Mouse (Mus musculus) ES-E14 (cell line): Measurements from ENCODE around the gene Rnf130. TPM values are rescaled to one million over a fixed set of nuclear protein-coding genes. Genes with fewer than 3 reads are reported as not detected.

ENCODE experiments used
- DNase-seq: peaks from one replicate; pipeline ENCODE4 v3.0.0-alpha.2; 2013; ENCODE audit warnings: low read depth, low spot score
- H3K27ac ChIP-seq: 2 replicates; pipeline ENCODE4 v1.5.1; 2012; ENCODE audit warnings: low read depth, mild to moderate bottlenecking, low read length, moderate library complexity, mixed read lengths; ENCODE audit not compliant: poor library complexity, insufficient read depth, severe bottlenecking
- H3K36me3 ChIP-seq: 2 replicates; pipeline ENCODE4 v1.6.1; 2012; ENCODE audit warnings: mild to moderate bottlenecking, low read length, moderate library complexity, mixed read lengths; ENCODE audit not compliant: control insufficient read depth, poor library complexity, insufficient read depth, severe bottlenecking
- H3K4me1 ChIP-seq, 2 experiments: fragments of 150-350 bp in 1 of 2; sonication (generic) in 1 of 2; 2 replicates each; pipeline ENCODE4 v1.6.1; 2012; ENCODE audit warnings: low read length in 2 of 2, mild to moderate bottlenecking in 1 of 2, mixed read lengths in 1 of 2; ENCODE audit not compliant: control insufficient read depth in 2 of 2, insufficient read depth in 2 of 2, poor library complexity in 1 of 2
- H3K4me3 ChIP-seq, 2 experiments: fragments of 150-350 bp in 1 of 2; sonication (generic) in 1 of 2; 2 replicates each; pipeline ENCODE4 v1.5.1; 2012; ENCODE audit warnings: low read length in 2 of 2, low read depth in 1 of 2, mild to moderate bottlenecking in 1 of 2, mixed read lengths in 1 of 2; ENCODE audit not compliant: insufficient read depth in 1 of 2, poor library complexity in 1 of 2, severe bottlenecking in 1 of 2
- H3K9ac ChIP-seq: 2 replicates; pipeline ENCODE4 v1.6.1; 2012; ENCODE audit warnings: low read depth, mild to moderate bottlenecking, low read length, mixed read lengths; ENCODE audit not compliant: poor library complexity, insufficient read depth, severe bottlenecking
- H3K9me3 ChIP-seq: fragments of 150-350 bp; sonication (generic); 2 replicates; pipeline ENCODE4 v1.6.1; 2012; ENCODE audit warnings: low read depth, mild to moderate bottlenecking, low read length; ENCODE audit not compliant: control insufficient read depth, insufficient read depth
- CHD2 ChIP-seq: IDR thresholded peaks from 2 replicates; pipeline ENCODE4 v1.6.1; 2014; ENCODE audit warnings: mild to moderate bottlenecking, low read depth, low read length, inconsistent platforms
- HCFC1 ChIP-seq: IDR thresholded peaks from 2 replicates; pipeline ENCODE4 v1.6.1; 2012; ENCODE audit warnings: low read length, inconsistent platforms, borderline replicate concordance; ENCODE audit not compliant: insufficient read depth
- MAFK ChIP-seq: IDR thresholded peaks from 2 replicates; pipeline ENCODE4 v1.6.1; 2014; ENCODE audit warnings: mild to moderate bottlenecking, low read depth, low read length, inconsistent platforms; ENCODE audit not compliant: insufficient read depth
- ZC3H11A ChIP-seq: IDR thresholded peaks from 2 replicates; pipeline ENCODE4 v1.6.1; 2012; ENCODE audit warnings: low read depth, mild to moderate bottlenecking, inconsistent platforms, low read length, borderline replicate concordance
- ZNF384 ChIP-seq: IDR thresholded peaks from 2 replicates; pipeline ENCODE4 v1.6.1; 2012; ENCODE audit warnings: low read depth, low read length, inconsistent platforms
- in situ Hi-C, 2 experiments: fragments of 600-800 bp; cut with MboI; formaldehyde crosslinking; loops; one replicate each; pipeline ENCODE4 v1.15.1; 2025; ENCODE audit warnings: low sequenced_read_pairs in 2 of 2, inconsistent platforms in 1 of 2; ENCODE audit not compliant: unreplicated experiment in 2 of 2
- total RNA-seq: library from RNA; depleted of rRNA; stranded (reverse); fragments of 300-350 nt; gene quantifications from 2 replicates; pipeline ENCODE4 v1.2.3, GENCODE M21; 2012

The Rnf130 gene
- total RNA-seq, 1 experiment = 25.0 TPM

- Histone ChIP-seq H3K4me1 (peaks cover 0 to 3% of the 10 kb centered on the region in 2 experiments; a peak in 2 of 4 replicates), H3K4me3 (no peak overlapping the region), H3K27ac (no peak overlapping the region), H3K36me3 (no peaks in the 10 kb centered on the region), H3K9ac (no peak overlapping the region), H3K9me3 (no peaks in the 10 kb centered on the region)
- TF ChIP-seq HCFC1 = no peak
- TF ChIP-seq ZNF384 = no peak
- no peak for TF ChIP-seq CHD2
- TF ChIP-seq MAFK = no peak
- no peak for TF ChIP-seq ZC3H11A
- DNase-seq = no peak
- in situ Hi-C loops = loop anchor here in 1 of 2 experiments (5.0 kb wide), 1 partner anchor 147 kb away; the partner anchor contains the start of gene Tbc1d9b
Measured at GRCm38 (mm10) chr11:49985009-49985408, 40.1 kb upstream of the Rnf130 start.

- TF ChIP-seq MAFK (no peak), ZNF384 (no peak), CHD2 (no peak), HCFC1 (no peak), ZC3H11A (peak; percentile 70)
- in situ Hi-C loops = loop anchor here in 1 of 2 experiments (5.0 kb wide), 1 partner anchor 146 kb away; the partner anchor contains the start of gene Tbc1d9b
- H3K27ac ChIP-seq = no peak overlapping the region
- no peak overlapping the region for H3K9ac ChIP-seq
- peaks cover 0 to 3% of the 10 kb centered on the region in 2 experiments; a peak in 2 of 4 replicates for H3K4me1 ChIP-seq
- peak; percentile 47 for DNase-seq
- no peaks in the 10 kb centered on the region for H3K9me3 ChIP-seq
- no peak overlapping the region for H3K4me3 ChIP-seq
- no peaks in the 10 kb centered on the region for H3K36me3 ChIP-seq
Measured at GRCm38 (mm10) chr11:49986277-49987036, 38.7 kb upstream of the Rnf130 start.

GRCm38 (mm10) chr11:49994536-49994935, 30.6 kb upstream of the Rnf130 start:
- DNase-seq = no peak
- no peaks in the 10 kb centered on the region for H3K4me1 ChIP-seq
- in situ Hi-C loops = no loop called here
- no peak overlapping the region for H3K4me3 ChIP-seq
- no peaks in the 10 kb centered on the region for H3K36me3 ChIP-seq
- no peak overlapping the region for H3K9ac ChIP-seq
- TF ChIP-seq CHD2 = no peak
- no peak for TF ChIP-seq MAFK
- TF ChIP-seq ZC3H11A = no peak
- no peak for TF ChIP-seq ZNF384
- TF ChIP-seq HCFC1 = no peak
- no peak overlapping the region for H3K27ac ChIP-seq
- H3K9me3 ChIP-seq = no peaks in the 10 kb centered on the region

- no peak overlapping the region for H3K4me3 ChIP-seq
- H3K36me3 ChIP-seq = no peaks in the 10 kb centered on the region
- no peaks in the 10 kb centered on the region for H3K4me1 ChIP-seq
- no peak overlapping the region for H3K27ac ChIP-seq
- in situ Hi-C loops = no loop called here
- TF ChIP-seq ZC3H11A (no peak), HCFC1 (no peak), MAFK (no peak), CHD2 (no peak), ZNF384 (no peak)
- H3K9ac ChIP-seq = no peak overlapping the region
- H3K9me3 ChIP-seq = no peaks in the 10 kb centered on the region
- DNase-seq = no peak
Measured at GRCm38 (mm10) chr11:49996398-49996797, 28.7 kb upstream of the Rnf130 start.
